Mouse (Mus musculus): ENCODE data around the gene Cib4. TPM values are rescaled to one million over a fixed set of nuclear protein-coding genes. Genes with fewer than 3 reads are reported as not detected.
A peak's percentile ranks its signal among the peaks of the same experiment; 100 is the strongest.

Cib4 gene
- 0.26 TPM in 1 of 2 replicates, not detected in the other for polyA plus RNA-seq (2015; fragmentation: Nextera tagmentation; extraction: Ambion mirVana)

- 48% methylated on average over 2 of the region's 2 CpGs for WGBS
- Histone ChIP-seq H3K36me3 (no peaks in the 10 kb centered on the region), H3K4me1 (peaks cover 2% of the 10 kb centered on the region; the same call in 1 of the 2 replicates), H3K4me3 (no peak within 1 kb of the TSS), H3K27ac (no peak within 1 kb of the TSS), H3K9ac (no peak within 1 kb of the TSS), H3K9me3 (no peaks in the 10 kb centered on the region), H3K27me3 (no peaks in the 10 kb centered on the region), H3K4me2 (no peak within 1 kb of the TSS)
- peak; percentile 35; the same call in 1 of the 2 replicates for ATAC-seq (ENCODE audit: borderline replicate concordance, extremely low read depth, low FRiP score, low TSS enrichment)
Measured at GRCm38 (mm10) chr5:30545698-30546097, at the start of gene Cib4. Cib4 (minus strand) TSS chr5:30545836.

GRCm38 (mm10) chr5:30594953-30595560 lies 49.4 kb upstream of the Cib4 start:
- no peak for ATAC-seq (ENCODE audit: borderline replicate concordance, extremely low read depth, low FRiP score, low TSS enrichment)
- no peak overlapping the region for H3K9ac ChIP-seq
- no peaks in the 10 kb centered on the region for H3K9me3 ChIP-seq
- no peak overlapping the region for H3K4me3 ChIP-seq
- peak overlapping the region; percentile 76; the same call in 1 of the 2 replicates for H3K27ac ChIP-seq
- 39% methylated on average over 6 of the region's 6 CpGs for WGBS
- H3K36me3 ChIP-seq, result no peaks in the 10 kb centered on the region
- peaks cover 9% of the 10 kb centered on the region for H3K27me3 ChIP-seq
- H3K4me2 ChIP-seq, result no peak overlapping the region
- H3K4me1 ChIP-seq, result peaks cover 50% of the 10 kb centered on the region

- H3K9ac ChIP-seq, result no peak overlapping the region
- peak; percentile 55 for ATAC-seq (ENCODE audit: borderline replicate concordance, extremely low read depth, low FRiP score, low TSS enrichment)
- H3K36me3 ChIP-seq, result no peaks in the 10 kb centered on the region
- H3K27me3 ChIP-seq, result peaks cover 20% of the 10 kb centered on the region
- peak overlapping the region; percentile 76 for H3K27ac ChIP-seq
- WGBS, result 16% methylated on average over 10 of the region's 10 CpGs
- H3K9me3 ChIP-seq, result no peaks in the 10 kb centered on the region
- peak overlapping the region; percentile 12; the same call in 1 of the 2 replicates for H3K4me2 ChIP-seq
- H3K4me3 ChIP-seq, result no peak overlapping the region
- peaks cover 61% of the 10 kb centered on the region for H3K4me1 ChIP-seq
Measured at GRCm38 (mm10) chr5:30593811-30594504, 48.3 kb upstream of the Cib4 start.

DNA sequence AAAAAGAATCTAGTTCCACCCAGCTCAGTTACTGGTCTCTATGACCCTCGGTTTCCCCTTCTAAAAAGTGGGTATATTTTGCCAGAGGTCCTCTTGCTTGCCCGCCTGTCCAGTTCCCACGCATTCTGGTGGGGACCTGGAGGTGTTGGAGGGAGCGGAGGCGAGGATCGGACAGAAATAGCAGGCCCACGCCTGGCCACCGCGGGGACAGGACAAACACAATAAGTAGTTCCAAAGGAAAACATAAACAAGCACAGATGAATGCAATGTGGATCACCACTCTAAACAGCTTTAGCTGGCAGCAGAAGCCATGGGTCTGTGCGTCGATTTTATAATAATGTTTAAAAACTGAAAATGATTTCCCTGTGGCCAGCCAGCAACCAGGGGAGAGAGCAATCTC lies 47.7 kb upstream of the Cib4 start:
- H3K4me2 ChIP-seq, result peak overlapping the region; percentile 12; the same call in 1 of the 2 replicates
- no peak overlapping the region for H3K9ac ChIP-seq
- H3K27me3 ChIP-seq, result peaks cover 26% of the 10 kb centered on the region
- 46% methylated on average over 11 of the region's 11 CpGs for WGBS
- H3K27ac ChIP-seq, result peak overlapping the region; percentile 76
- no peak for ATAC-seq (ENCODE audit: borderline replicate concordance, extremely low read depth, low FRiP score, low TSS enrichment)
- no peak overlapping the region for H3K4me3 ChIP-seq
- H3K36me3 ChIP-seq, result no peaks in the 10 kb centered on the region
- H3K9me3 ChIP-seq, result no peaks in the 10 kb centered on the region
- H3K4me1 ChIP-seq, result peaks cover 67% of the 10 kb centered on the region

DNA sequence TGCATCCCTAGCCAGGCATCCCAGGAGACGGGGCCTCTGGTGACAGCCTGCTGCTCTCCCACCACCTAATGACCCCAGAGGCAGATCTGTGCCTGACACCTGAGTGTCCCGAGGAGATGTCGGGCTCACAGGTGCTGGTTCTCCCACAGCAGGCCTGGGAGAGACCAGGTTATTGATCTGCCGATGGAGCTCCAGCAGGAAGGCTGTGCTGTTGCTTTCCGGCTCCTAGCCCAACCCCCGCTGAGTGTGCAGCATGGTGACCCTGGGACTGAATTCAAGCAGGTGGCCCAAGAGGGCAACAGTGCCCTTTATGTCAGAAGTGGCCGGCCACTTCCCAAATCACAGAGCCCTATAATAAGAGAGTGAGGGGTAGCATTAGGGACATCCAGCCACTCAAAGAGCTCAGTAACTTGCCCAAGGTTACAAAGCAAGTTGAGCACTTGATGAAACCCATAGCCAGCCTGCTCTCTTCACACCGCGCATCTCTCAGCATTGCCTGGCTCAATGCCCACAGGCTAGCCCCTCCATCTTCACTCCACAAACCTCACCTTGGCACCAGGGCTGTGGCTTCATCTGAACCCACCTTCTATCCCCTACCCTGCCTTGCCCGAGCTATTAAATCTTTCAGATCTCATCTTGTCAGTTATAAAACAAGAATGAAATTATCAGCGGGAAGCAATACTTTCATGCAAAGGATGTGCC lies 46.8 kb upstream of the Cib4 start:
- no peak overlapping the region for H3K9ac ChIP-seq
- peak overlapping the region; percentile 76; the same call in 1 of the 2 replicates for H3K27ac ChIP-seq
- 74% methylated on average over 11 of the region's 11 CpGs for WGBS
- H3K4me3 ChIP-seq, result no peak overlapping the region
- H3K36me3 ChIP-seq, result no peaks in the 10 kb centered on the region
- ATAC-seq (ENCODE audit: borderline replicate concordance, extremely low read depth, low FRiP score, low TSS enrichment), result no peak
- no peaks in the 10 kb centered on the region for H3K9me3 ChIP-seq
- H3K4me2 ChIP-seq, result no peak overlapping the region
- H3K27me3 ChIP-seq, result peaks cover 31% of the 10 kb centered on the region
- peaks cover 71% of the 10 kb centered on the region for H3K4me1 ChIP-seq

- H3K4me3 ChIP-seq, result no peak overlapping the region
- ATAC-seq (ENCODE audit: borderline replicate concordance, extremely low read depth, low FRiP score, low TSS enrichment), result no peak
- H3K4me1 ChIP-seq, result peaks cover 77% of the 10 kb centered on the region
- no peaks in the 10 kb centered on the region for H3K9me3 ChIP-seq
- H3K27me3 ChIP-seq, result peaks cover 37% of the 10 kb centered on the region
- H3K36me3 ChIP-seq, result no peaks in the 10 kb centered on the region
- H3K27ac ChIP-seq, result no peak overlapping the region
- H3K9ac ChIP-seq, result no peak overlapping the region
- WGBS, result 81% methylated on average over 8 of the region's 8 CpGs
- no peak overlapping the region for H3K4me2 ChIP-seq
Measured at GRCm38 (mm10) chr5:30591786-30592185, 46.1 kb upstream of the Cib4 start.

GRCm38 (mm10) chr5:30591205-30591731 lies 45.6 kb upstream of the Cib4 start:
- Histone ChIP-seq H3K4me2 (peak overlapping the region; percentile 14; the same call in 1 of the 2 replicates), H3K9me3 (no peaks in the 10 kb centered on the region), H3K36me3 (no peaks in the 10 kb centered on the region), H3K27ac (no peak overlapping the region), H3K4me3 (no peak overlapping the region), H3K27me3 (peaks cover 41% of the 10 kb centered on the region), H3K9ac (no peak overlapping the region), H3K4me1 (peaks cover 80% of the 10 kb centered on the region)
- ATAC-seq (ENCODE audit: borderline replicate concordance, extremely low read depth, low FRiP score, low TSS enrichment), result no peak
- WGBS, result 45% methylated on average over 5 of the region's 5 CpGs

DNA sequence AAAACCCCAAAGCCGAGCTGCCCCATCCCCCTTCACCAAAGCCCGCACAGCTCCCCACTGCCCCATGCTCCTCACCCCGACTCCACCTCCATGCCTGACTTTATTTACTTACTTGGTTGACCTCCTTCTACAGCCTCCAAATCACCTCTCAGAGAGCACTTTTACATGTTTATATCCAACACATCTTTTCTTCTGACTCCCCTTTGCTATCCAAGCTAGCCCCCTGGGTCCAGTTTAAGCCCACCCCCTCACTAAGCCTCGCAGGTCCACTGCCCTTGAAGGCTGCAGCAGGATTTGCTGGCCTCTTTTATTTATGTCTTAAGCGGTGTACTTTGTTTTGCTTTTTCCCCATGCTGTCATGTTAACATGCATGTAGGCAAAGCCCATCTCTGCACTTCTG lies 44.6 kb upstream of the Cib4 start:
- ATAC-seq (ENCODE audit: borderline replicate concordance, extremely low read depth, low FRiP score, low TSS enrichment), result no peak
- peak overlapping the region; percentile 80 for H3K4me2 ChIP-seq

DNA sequence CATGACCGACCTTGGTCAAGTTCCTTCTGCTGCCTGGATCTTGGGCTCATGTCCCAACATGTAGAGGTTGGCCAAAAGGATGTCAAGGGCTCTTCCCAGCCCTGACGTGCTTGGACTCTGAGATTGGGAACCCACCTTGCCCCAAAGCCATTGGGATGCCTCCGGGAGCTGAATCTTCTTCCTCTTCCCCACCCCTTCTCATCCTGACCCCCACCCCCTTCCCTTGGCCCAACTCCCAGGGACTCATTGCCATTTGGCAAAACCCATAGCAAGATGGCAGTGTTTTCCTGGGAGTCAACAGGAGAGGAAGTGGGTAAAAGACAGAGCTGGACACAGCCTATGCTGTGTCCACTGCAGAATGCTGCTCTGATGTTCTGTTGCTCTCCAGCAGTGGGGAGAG lies 43.9 kb upstream of the Cib4 start:
- Histone ChIP-seq H3K27ac (no peak overlapping the region), H3K27me3 (peaks cover 46% of the 10 kb centered on the region)
- 48% methylated on average over 3 of the region's 3 CpGs for WGBS

More for the DNA sequence above, 44.6 kb upstream of the Cib4 start:
- peaks cover 44% of the 10 kb centered on the region for H3K27me3 ChIP-seq
- peaks cover 77% of the 10 kb centered on the region for H3K4me1 ChIP-seq
- H3K36me3 ChIP-seq, result no peaks in the 10 kb centered on the region
- no peak overlapping the region; the same call in 1 of the 2 replicates for H3K4me3 ChIP-seq
- no peak overlapping the region for H3K27ac ChIP-seq
- H3K9me3 ChIP-seq, result no peaks in the 10 kb centered on the region
- no peak overlapping the region for H3K9ac ChIP-seq
- WGBS, result 55% methylated on average over 5 of the region's 5 CpGs

GRCm38 (mm10) chr5:30589069-30589468 lies 43.4 kb upstream of the Cib4 start:
- ATAC-seq (ENCODE audit: borderline replicate concordance, extremely low read depth, low FRiP score, low TSS enrichment), result no peak
- peaks cover 65% of the 10 kb centered on the region for H3K4me1 ChIP-seq
- no peaks in the 10 kb centered on the region for H3K9me3 ChIP-seq
- peaks cover 46% of the 10 kb centered on the region for H3K27me3 ChIP-seq
- H3K27ac ChIP-seq, result no peak overlapping the region
- no peaks in the 10 kb centered on the region for H3K36me3 ChIP-seq
- peak overlapping the region; percentile 51 for H3K4me3 ChIP-seq
- WGBS, result 34% methylated on average over 4 of the region's 4 CpGs
- H3K4me2 ChIP-seq, result peak overlapping the region; percentile 80
- peak overlapping the region; percentile 47 for H3K9ac ChIP-seq

More for the DNA sequence above, 43.9 kb upstream of the Cib4 start:
- H3K9ac ChIP-seq, result no peak overlapping the region
- H3K4me1 ChIP-seq, result peaks cover 70% of the 10 kb centered on the region
- no peak for ATAC-seq (ENCODE audit: borderline replicate concordance, extremely low read depth, low FRiP score, low TSS enrichment)
- H3K4me3 ChIP-seq, result peak overlapping the region; percentile 51
- no peaks in the 10 kb centered on the region for H3K36me3 ChIP-seq
- no peaks in the 10 kb centered on the region for H3K9me3 ChIP-seq
- peak overlapping the region; percentile 80 for H3K4me2 ChIP-seq

DNA sequence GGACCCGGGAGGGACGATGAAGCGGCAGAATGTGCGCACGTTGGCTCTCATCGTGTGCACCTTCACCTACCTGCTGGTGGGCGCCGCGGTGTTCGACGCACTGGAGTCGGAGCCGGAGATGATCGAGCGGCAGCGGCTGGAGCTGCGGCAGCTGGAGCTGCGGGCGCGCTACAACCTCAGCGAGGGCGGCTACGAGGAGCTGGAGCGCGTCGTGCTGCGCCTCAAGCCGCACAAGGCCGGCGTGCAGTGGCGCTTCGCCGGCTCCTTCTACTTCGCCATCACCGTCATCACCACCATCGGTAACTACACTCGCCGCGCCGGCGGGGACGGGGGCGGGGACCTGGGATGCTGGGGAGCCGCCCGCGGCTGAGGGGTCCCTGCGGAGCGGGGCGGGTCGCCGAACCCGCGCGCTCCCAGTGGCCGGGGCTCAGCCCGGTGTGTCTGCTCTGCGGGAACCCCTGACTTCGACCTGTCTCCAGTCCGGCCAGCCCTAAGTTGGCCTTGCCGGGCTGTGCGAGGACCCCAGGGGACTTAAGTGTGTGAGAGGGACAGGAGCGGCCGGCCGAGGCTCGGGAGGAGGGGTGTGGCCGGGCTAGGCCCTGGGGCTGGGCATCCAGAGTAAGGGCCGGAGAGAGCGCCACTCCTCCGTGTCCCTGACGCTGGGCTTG lies 42.8 kb upstream of the Cib4 start:
- Histone ChIP-seq H3K27ac (peak overlapping the region; percentile 75), H3K4me2 (peak overlapping the region; percentile 80), H3K4me1 (peaks cover 59% of the 10 kb centered on the region), H3K27me3 (peaks cover 46% of the 10 kb centered on the region), H3K36me3 (no peaks in the 10 kb centered on the region), H3K9me3 (no peaks in the 10 kb centered on the region), H3K9ac (peak overlapping the region; percentile 47), H3K4me3 (peak overlapping the region; percentile 51)
- ATAC-seq (ENCODE audit: borderline replicate concordance, extremely low read depth, low FRiP score, low TSS enrichment), result peak; percentile 29
- WGBS, result 0% methylated on average over 48 of the region's 70 CpGs

Measured in lung, embryonic 15.5 days (tissue).